Mouse (Mus musculus) cerebellum, adult 2 months (tissue): ENCODE results near the gene Gm128. TPM values are rescaled to one million over a fixed set of nuclear protein-coding genes. Genes with fewer than 3 reads are reported as not detected.

Experiments
- DNase-seq, 2 experiments: peaks; one replicate each; pipeline ENCODE4 v3.0.0; 2021
- H3K27ac ChIP-seq: fragments of 200-500 bp; 2 replicates; pipeline ENCODE4 v1.5.1; 2012; ENCODE audit warnings: low read length, control low read depth, inconsistent platforms; ENCODE audit not compliant: insufficient read depth
- H3K27me3 ChIP-seq: fragments of 200-500 bp; 2 replicates; pipeline ENCODE4 v1.6.1; 2012; ENCODE audit warnings: inconsistent platforms, mild to moderate bottlenecking, low read length, moderate library complexity; ENCODE audit not compliant: control insufficient read depth, insufficient read depth
- H3K4me1 ChIP-seq: fragments of 200-500 bp; 2 replicates; pipeline ENCODE4 v1.6.1; 2011; ENCODE audit warnings: low read length; ENCODE audit not compliant: control insufficient read depth, insufficient read depth
- H3K4me3 ChIP-seq: fragments of 200-500 bp; replicated peaks from 2 replicates; pipeline ENCODE3; 2011; ENCODE audit warnings: mild to moderate bottlenecking, low read depth, low read length, control low read depth; ENCODE audit not compliant: insufficient read depth
- CTCF ChIP-seq: fragments of 200-500 bp; IDR thresholded peaks from 2 replicates; pipeline ENCODE4 v1.5.1; 2011; ENCODE audit warnings: low read depth, mild to moderate bottlenecking, control low read depth, low read length, moderate library complexity, borderline replicate concordance; ENCODE audit not compliant: insufficient read depth
- POLR2A ChIP-seq: fragments of 200-500 bp; IDR thresholded peaks from 2 replicates; pipeline ENCODE4 v1.6.1; 2011; ENCODE audit warnings: low read length, control low read depth, borderline replicate concordance; ENCODE audit not compliant: insufficient read depth
- WGBS: fragments of 180-500 bp; shearing (Covaris S2); methylation state at CpG from one replicate; pipeline ENCODE4 v1.1.7; 2018; 5-methylcytosine and 5-hydroxymethylcytosine counted together
- polyA plus RNA-seq: library from polyadenylated mRNA; depleted of rRNA; stranded (reverse); fragments of >200 nt; gene quantifications from 2 replicates; pipeline ENCODE4 v1.2.3, GENCODE M21; 2012

The Gm128 gene
- polyA plus RNA-seq, 1 experiment: 0.75 TPM

DNA sequence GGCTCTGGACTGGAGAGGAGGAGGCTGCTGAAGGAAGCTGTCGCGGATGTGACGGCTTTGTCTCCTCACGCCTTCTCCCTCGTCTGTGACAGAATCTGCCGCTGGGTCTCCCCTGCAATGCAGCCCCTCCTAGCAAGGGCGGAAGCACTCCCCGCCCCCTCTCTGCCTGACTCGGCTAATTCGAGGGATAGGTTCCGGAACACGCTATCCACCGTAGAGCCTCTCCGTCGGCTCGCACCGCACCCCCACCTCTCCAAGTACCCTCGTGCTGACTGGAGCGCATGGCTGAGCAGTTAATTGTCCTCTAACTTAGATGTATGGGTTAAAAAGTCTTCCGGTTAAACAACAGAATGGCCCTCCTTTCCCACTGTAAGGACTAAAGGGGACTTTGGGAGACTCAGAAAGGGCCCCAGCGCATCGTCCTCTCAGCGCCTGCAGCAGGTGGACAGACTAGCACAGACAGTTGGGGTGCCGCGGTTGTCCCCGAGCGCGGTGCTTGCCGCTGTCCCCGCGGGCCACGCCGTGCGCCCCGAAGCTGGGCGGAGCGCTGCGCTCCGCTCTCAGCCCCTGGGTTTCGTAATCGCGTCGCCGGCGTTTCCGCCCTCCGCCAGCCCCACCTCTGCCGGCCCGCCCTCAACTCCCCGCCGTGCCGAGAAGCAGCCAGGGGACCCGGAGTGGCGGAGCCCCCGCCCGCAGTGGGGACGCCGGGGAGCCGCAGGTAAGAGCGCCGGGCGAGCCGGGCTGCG, 13.1 kb downstream of the Gm128 start, which contains the start of gene Cdc42se1:
Gene Cdc42se1 (plus strand): TSS at position 585 of the 746 bp plus-strand sequence.
- TF ChIP-seq POLR2A (peak; percentile 88), CTCF (no peak)
- peak; percentile 89 to 91 for DNase-seq
- H3K27ac ChIP-seq: peak within 1 kb of the TSS; percentile 63
- WGBS: under 1% methylated on average over 64 of the region's 64 CpGs
- peaks cover 19% of the 10 kb centered on the region for H3K4me1 ChIP-seq
- H3K4me3 ChIP-seq: peak within 1 kb of the TSS; percentile 72
- no peaks in the 10 kb centered on the region for H3K27me3 ChIP-seq

DNA sequence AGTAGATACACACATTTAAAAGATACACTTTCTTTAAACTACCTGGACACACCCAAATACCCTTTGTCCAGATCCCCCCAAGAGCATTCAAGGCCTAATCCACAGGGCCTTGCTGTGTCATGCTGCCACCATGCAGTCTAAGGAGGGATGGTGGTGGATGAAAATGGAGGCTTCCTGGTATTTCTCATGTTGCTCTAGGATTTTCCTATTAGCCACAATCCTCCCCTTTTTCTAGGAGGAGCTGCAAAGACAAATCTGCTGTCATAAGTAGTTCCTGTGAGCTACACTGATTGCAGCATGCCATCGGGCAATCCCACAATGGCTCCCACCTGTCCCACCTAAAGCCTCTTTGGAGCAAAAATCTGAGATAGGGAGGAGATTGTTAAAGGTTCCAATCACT, 14.2 kb downstream of the Gm128 start:
- H3K4me1 ChIP-seq: peaks cover 19% of the 10 kb centered on the region
- TF ChIP-seq POLR2A: no peak
- TF ChIP-seq CTCF: no peak
- WGBS: 0% methylated on average over 1 of the region's 1 CpGs
- no peaks in the 10 kb centered on the region for H3K27me3 ChIP-seq
- H3K27ac ChIP-seq: peak overlapping the region; percentile 51
- peak overlapping the region; percentile 67 for H3K4me3 ChIP-seq
- DNase-seq: peak in 1 of 2 experiments; percentile 35

- DNase-seq: no peak
- Histone ChIP-seq H3K4me1 (peaks cover 4% of the 10 kb centered on the region; the same call in 1 of the 2 replicates), H3K27ac (peak overlapping the region; percentile 25; the same call in 1 of the 2 replicates), H3K27me3 (no peaks in the 10 kb centered on the region), H3K4me3 (no peak overlapping the region)
- whole genome bisulfite sequencing: 35% methylated on average over 6 of the region's 6 CpGs
- TF ChIP-seq CTCF (no peak), POLR2A (no peak)
Observed at GRCm38 (mm10) chr3:95224295-95224694, 17.1 kb downstream of the Gm128 start.

GRCm38 (mm10) chr3:95223041-95223440, 18.4 kb downstream of the Gm128 start:
- Histone ChIP-seq H3K4me3 (no peak overlapping the region), H3K27me3 (no peaks in the 10 kb centered on the region), H3K4me1 (peaks cover 4% of the 10 kb centered on the region; the same call in 1 of the 2 replicates), H3K27ac (no peak overlapping the region)
- 80% methylated on average over 2 of the region's 2 CpGs for WGBS
- TF ChIP-seq POLR2A (no peak), CTCF (no peak)
- DNase-seq: no peak

- WGBS: 80% methylated on average over 6 of the region's 6 CpGs
- Histone ChIP-seq H3K27me3 (no peaks in the 10 kb centered on the region), H3K4me1 (no peaks in the 10 kb centered on the region), H3K4me3 (no peak overlapping the region), H3K27ac (no peak overlapping the region)
- DNase-seq: no peak
- TF ChIP-seq CTCF (no peak), POLR2A (no peak)
Observed at GRCm38 (mm10) chr3:95218466-95219137, 22.8 kb downstream of the Gm128 start.

DNA sequence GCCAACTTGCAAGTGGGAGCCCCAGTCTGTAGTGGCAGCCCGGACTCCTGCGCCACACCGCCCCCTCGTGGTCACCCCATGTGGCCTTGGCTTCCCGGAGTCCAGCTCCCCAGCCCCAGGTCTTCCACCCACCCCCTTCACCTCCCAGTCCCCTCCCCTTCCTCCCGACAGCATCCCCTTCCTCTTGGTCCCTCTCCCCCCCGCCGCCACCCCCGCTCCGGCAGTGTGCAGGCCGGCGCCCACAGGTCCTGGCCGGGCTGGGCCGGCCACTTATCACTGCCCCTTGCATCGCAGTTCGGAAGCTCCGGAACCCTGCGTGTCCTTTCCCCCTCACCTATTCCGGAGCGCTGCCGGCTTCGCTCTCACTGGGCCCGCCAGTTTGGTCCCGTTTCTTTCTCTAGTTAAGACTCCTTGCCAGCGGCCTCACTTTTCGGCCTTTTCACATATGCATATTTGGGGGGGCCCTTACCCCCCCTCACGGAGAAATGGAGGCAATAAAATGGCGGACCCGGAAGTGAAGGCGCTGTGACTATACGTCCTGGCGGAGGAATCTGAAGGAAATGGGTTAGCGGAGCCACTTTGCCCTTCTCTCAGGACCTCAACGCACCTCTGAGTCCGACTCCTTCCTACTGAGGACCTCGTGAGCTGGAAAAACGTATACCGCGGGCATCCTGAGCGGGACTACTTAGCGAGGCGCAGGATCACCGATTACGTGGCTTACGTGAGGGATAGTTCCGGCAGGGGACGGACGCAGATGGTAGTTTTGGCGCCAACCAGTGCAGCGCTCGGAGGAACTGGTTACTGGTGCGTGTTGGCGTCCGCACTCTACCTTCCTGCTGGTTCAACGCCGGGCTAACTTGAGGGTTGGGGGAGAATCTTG, 23.9 kb downstream of the Gm128 start, which contains the start of gene Gabpb2:
Gene Gabpb2 (minus strand): TSS at position 662 of the 880 bp plus-strand sequence.
- H3K4me3 ChIP-seq: peak within 1 kb of the TSS; percentile 70
- H3K4me1 ChIP-seq: no peaks in the 10 kb centered on the region
- peak; percentile 92 to 94 for DNase-seq
- WGBS: under 1% methylated on average over 56 of the region's 56 CpGs
- peak within 1 kb of the TSS; percentile 87 for H3K27ac ChIP-seq
- H3K27me3 ChIP-seq: no peaks in the 10 kb centered on the region
- TF ChIP-seq CTCF: peak; percentile 77
- TF ChIP-seq POLR2A: peak; percentile 72; the same call in 1 of the 2 replicates

DNA sequence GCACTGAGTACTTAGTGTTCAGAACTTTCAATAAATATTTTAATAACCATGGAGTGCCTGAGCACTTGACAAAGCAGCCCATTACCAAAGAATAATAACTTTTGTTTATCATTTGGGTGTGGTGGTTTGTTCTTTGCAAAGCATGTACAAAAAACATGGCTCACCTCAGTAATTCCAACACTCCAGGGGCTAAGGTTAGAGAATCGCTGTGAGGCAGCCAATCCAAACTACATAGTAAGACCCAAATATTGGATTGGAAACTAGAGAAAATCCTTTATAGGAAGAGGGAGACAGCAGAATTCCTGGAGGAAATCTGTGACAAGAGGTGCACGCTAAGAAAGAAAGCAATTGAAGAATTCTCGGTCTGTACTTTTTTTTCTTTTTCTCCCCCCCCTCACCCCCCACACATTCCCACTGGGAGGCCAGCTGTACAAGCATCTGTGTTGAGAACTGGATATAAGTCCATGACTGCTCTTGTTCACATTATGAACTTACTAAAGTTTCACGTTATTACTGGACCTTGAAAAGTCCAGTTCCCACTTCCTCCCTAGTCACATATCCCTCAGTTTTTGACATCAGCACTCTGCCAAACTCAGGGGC, 24.6 kb downstream of the Gm128 start:
- WGBS: 3% methylated on average over 4 of the region's 4 CpGs
- TF ChIP-seq CTCF: no peak
- no peak for TF ChIP-seq POLR2A
- DNase-seq: no peak
- H3K4me3 ChIP-seq: peak overlapping the region; percentile 70
- H3K4me1 ChIP-seq: no peaks in the 10 kb centered on the region
- H3K27me3 ChIP-seq: no peaks in the 10 kb centered on the region
- no peak overlapping the region for H3K27ac ChIP-seq
